Mouse (Mus musculus): Measurements from ENCODE around the gene Gm42791. TPM values are rescaled to one million over a fixed set of nuclear protein-coding genes. Genes with fewer than 3 reads are reported as not detected.

Gene Gm42791
- polyA plus RNA-seq (2012), result 0.36 and 0.93 TPM in 2 replicates

GRCm38 (mm10) chr5:148994706-148995414 is at the start of gene Gm42791:
TSS of gene Gm42791 (minus strand) at chr5:148995147.
- H3K4me1 ChIP-seq (ENCODE audit: control insufficient read depth), result peaks cover 23% of the 10 kb centered on the region
- H3K9me3 ChIP-seq (ENCODE audit: control insufficient read depth, low read length), result peaks cover 11% of the 10 kb centered on the region; the same call in 1 of the 2 replicates
- H3K27me3 ChIP-seq (ENCODE audit: control insufficient read depth), result no peaks in the 10 kb centered on the region
- TF ChIP-seq TAL1 (IDR thresholded peaks at IDR 0.05; ENCODE audit: low read length) (no peak), GATA1 (IDR thresholded peaks at IDR 0.05; ENCODE audit: low read length) (no peak)
- peak within 1 kb of the TSS; percentile 65 for H3K4me3 ChIP-seq (replicated peaks)
- no peaks in the 10 kb centered on the region; the same call in 1 of the 2 replicates for H3K36me3 ChIP-seq (ENCODE audit: control insufficient read depth)

GRCm38 (mm10) chr5:149044067-149044466 is 49.1 kb upstream of the Gm42791 start:
- no peaks in the 10 kb centered on the region for H3K4me1 ChIP-seq (ENCODE audit: control insufficient read depth)
- H3K36me3 ChIP-seq (ENCODE audit: control insufficient read depth), result peaks cover 38% of the 10 kb centered on the region
- peaks cover 3% of the 10 kb centered on the region for H3K9me3 ChIP-seq (ENCODE audit: control insufficient read depth, low read length)
- no peak for TF ChIP-seq TAL1 (IDR thresholded peaks at IDR 0.05; ENCODE audit: low read length)
- no peak for TF ChIP-seq GATA1 (IDR thresholded peaks at IDR 0.05; ENCODE audit: low read length)
- no peaks in the 10 kb centered on the region for H3K27me3 ChIP-seq (ENCODE audit: control insufficient read depth)
- no peak overlapping the region for H3K4me3 ChIP-seq (replicated peaks)

GRCm38 (mm10) chr5:149043240-149043639 is 48.3 kb upstream of the Gm42791 start:
- Histone ChIP-seq H3K9me3 (ENCODE audit: control insufficient read depth, low read length) (peaks cover 3% of the 10 kb centered on the region), H3K36me3 (ENCODE audit: control insufficient read depth) (peaks cover 33% of the 10 kb centered on the region), H3K27me3 (ENCODE audit: control insufficient read depth) (no peaks in the 10 kb centered on the region), H3K4me3 (replicated peaks) (no peak overlapping the region), H3K4me1 (ENCODE audit: control insufficient read depth) (no peaks in the 10 kb centered on the region)
- TF ChIP-seq GATA1 (IDR thresholded peaks at IDR 0.05; ENCODE audit: low read length) (no peak), TAL1 (IDR thresholded peaks at IDR 0.05; ENCODE audit: low read length) (no peak)

- Histone ChIP-seq H3K9me3 (ENCODE audit: control insufficient read depth, low read length) (peaks cover 12% of the 10 kb centered on the region), H3K4me3 (replicated peaks) (no peak overlapping the region), H3K27me3 (ENCODE audit: control insufficient read depth) (no peaks in the 10 kb centered on the region), H3K36me3 (ENCODE audit: control insufficient read depth) (peaks cover 8% of the 10 kb centered on the region), H3K4me1 (ENCODE audit: control insufficient read depth) (no peaks in the 10 kb centered on the region)
- no peak for TF ChIP-seq GATA1 (IDR thresholded peaks at IDR 0.05; ENCODE audit: low read length)
- no peak for TF ChIP-seq TAL1 (IDR thresholded peaks at IDR 0.05; ENCODE audit: low read length)
These were observed 44.9 kb upstream of the Gm42791 start for GRCm38 (mm10) chr5:149039825-149040224.

GRCm38 (mm10) chr5:149037729-149038128 is 42.8 kb upstream of the Gm42791 start:
- no peak for TF ChIP-seq GATA1 (IDR thresholded peaks at IDR 0.05; ENCODE audit: low read length)
- no peak for TF ChIP-seq TAL1 (IDR thresholded peaks at IDR 0.05; ENCODE audit: low read length)
- no peaks in the 10 kb centered on the region for H3K36me3 ChIP-seq (ENCODE audit: control insufficient read depth)
- H3K27me3 ChIP-seq (ENCODE audit: control insufficient read depth), result no peaks in the 10 kb centered on the region
- no peak overlapping the region for H3K4me3 ChIP-seq (replicated peaks)
- peaks cover 12% of the 10 kb centered on the region for H3K9me3 ChIP-seq (ENCODE audit: control insufficient read depth, low read length)
- H3K4me1 ChIP-seq (ENCODE audit: control insufficient read depth), result no peaks in the 10 kb centered on the region

GRCm38 (mm10) chr5:149036920-149037319 is 42.0 kb upstream of the Gm42791 start:
- TF ChIP-seq TAL1 (IDR thresholded peaks at IDR 0.05; ENCODE audit: low read length), result no peak
- TF ChIP-seq GATA1 (IDR thresholded peaks at IDR 0.05; ENCODE audit: low read length), result no peak
- Histone ChIP-seq H3K4me3 (replicated peaks) (no peak overlapping the region), H3K27me3 (ENCODE audit: control insufficient read depth) (no peaks in the 10 kb centered on the region), H3K36me3 (ENCODE audit: control insufficient read depth) (no peaks in the 10 kb centered on the region), H3K9me3 (ENCODE audit: control insufficient read depth, low read length) (peaks cover 12% of the 10 kb centered on the region), H3K4me1 (ENCODE audit: control insufficient read depth) (no peaks in the 10 kb centered on the region; the same call in 1 of the 2 replicates)

GRCm38 (mm10) chr5:149032438-149032837 is 37.5 kb upstream of the Gm42791 start:
- Histone ChIP-seq H3K9me3 (ENCODE audit: control insufficient read depth, low read length) (peaks cover 9% of the 10 kb centered on the region), H3K4me3 (replicated peaks) (no peak overlapping the region), H3K36me3 (ENCODE audit: control insufficient read depth) (no peaks in the 10 kb centered on the region), H3K4me1 (ENCODE audit: control insufficient read depth) (peaks cover 30% of the 10 kb centered on the region), H3K27me3 (ENCODE audit: control insufficient read depth) (no peaks in the 10 kb centered on the region)
- TF ChIP-seq TAL1 (IDR thresholded peaks at IDR 0.05; ENCODE audit: low read length) (no peak), GATA1 (IDR thresholded peaks at IDR 0.05; ENCODE audit: low read length) (no peak)

GRCm38 (mm10) chr5:149031199-149031750 is 36.3 kb upstream of the Gm42791 start:
- Histone ChIP-seq H3K4me1 (ENCODE audit: control insufficient read depth) (peaks cover 31% of the 10 kb centered on the region), H3K36me3 (ENCODE audit: control insufficient read depth) (no peaks in the 10 kb centered on the region), H3K27me3 (ENCODE audit: control insufficient read depth) (no peaks in the 10 kb centered on the region), H3K9me3 (ENCODE audit: control insufficient read depth, low read length) (peaks cover 8% of the 10 kb centered on the region), H3K4me3 (replicated peaks) (peak overlapping the region; percentile 62)
- TF ChIP-seq TAL1 (IDR thresholded peaks at IDR 0.05; ENCODE audit: low read length) (no peak), GATA1 (IDR thresholded peaks at IDR 0.05; ENCODE audit: low read length) (no peak)

GRCm38 (mm10) chr5:149030103-149030502 is 35.2 kb upstream of the Gm42791 start:
- no peak for TF ChIP-seq TAL1 (IDR thresholded peaks at IDR 0.05; ENCODE audit: low read length)
- no peak for TF ChIP-seq GATA1 (IDR thresholded peaks at IDR 0.05; ENCODE audit: low read length)
- no peak overlapping the region for H3K4me3 ChIP-seq (replicated peaks)
- no peaks in the 10 kb centered on the region for H3K36me3 ChIP-seq (ENCODE audit: control insufficient read depth)

More at GRCm38 (mm10) chr5:149030103-149030502, 35.2 kb upstream of the Gm42791 start:
- peaks cover 8% of the 10 kb centered on the region for H3K9me3 ChIP-seq (ENCODE audit: control insufficient read depth, low read length)
- no peaks in the 10 kb centered on the region for H3K27me3 ChIP-seq (ENCODE audit: control insufficient read depth)
- H3K4me1 ChIP-seq (ENCODE audit: control insufficient read depth), result peaks cover 31% of the 10 kb centered on the region

Measured in erythroblast, embryonic 14.5 days (primary cell).